9 mouse cellular contexts compared by ENCODE assay signal in genomic region chr3:90555954-90556353, GRCm38 (mm10). TPM values are rescaled to one million over a fixed set of nuclear protein-coding genes. Genes with fewer than 3 reads are reported as not detected.
DNase-seq lines count a peak whose midpoint lies in the region; ATAC-seq and TF ChIP-seq lines count a peak whose summit lies in the region.
"Had no signal": no experiment of that assay in that cellular context is flagged by ENCODE, and none has a peak within 500 bp of the region (broad histone marks: within the 10 kb centered on the region; RNA-seq: fewer than 3 reads in every experiment).

No protein-coding gene starts in this region.

- no peak for TF ChIP-seq CTCF in hindbrain, postnatal 0 days (IDR thresholded peaks at IDR 0.05; ENCODE audit: low read depth)

- no peaks in the 10 kb centered on the region for H3K9me3 ChIP-seq in forebrain, embryonic 15.5 days
- H3K9me3 ChIP-seq in hindbrain, postnatal 0 days (ENCODE audit: low read length), result no peaks in the 10 kb centered on the region
- no peaks in the 10 kb centered on the region for H3K9me3 ChIP-seq in neural tube, embryonic 13.5 days

- no peaks in the 10 kb centered on the region for H3K36me3 ChIP-seq in forebrain, embryonic 15.5 days
- H3K36me3 ChIP-seq in hindbrain, postnatal 0 days (ENCODE audit: insufficient read depth, low read length), result no peaks in the 10 kb centered on the region
- H3K36me3 ChIP-seq in neural tube, embryonic 13.5 days, result no peaks in the 10 kb centered on the region

- H3K4me3 ChIP-seq in forebrain, embryonic 15.5 days, result no peak overlapping the region
- H3K4me3 ChIP-seq in hindbrain, postnatal 0 days (ENCODE audit: low read length), result no peak overlapping the region
- H3K4me3 ChIP-seq in neural tube, embryonic 13.5 days, result no peak overlapping the region

- no peak overlapping the region for H3K9ac ChIP-seq in forebrain, embryonic 15.5 days (replicated peaks)
- no peak overlapping the region for H3K9ac ChIP-seq in hindbrain, postnatal 0 days (replicated peaks; ENCODE audit: low read length)
- H3K9ac ChIP-seq in neural tube, embryonic 13.5 days, result no peak overlapping the region

- WGBS in forebrain, embryonic 15.5 days, result 10% methylated on average over 5 of the region's 5 CpGs
- WGBS in hindbrain, postnatal 0 days, result 28% methylated on average over 5 of the region's 5 CpGs
- WGBS in neural tube, embryonic 13.5 days, result 40% methylated on average over 5 of the region's 5 CpGs

- peak; percentile 38 for DNase-seq in kidney, postnatal 14 days
- no peak for DNase-seq in kidney, postnatal 4 days
- peak; percentile 77 for DNase-seq in hindbrain, postnatal 0 days (ENCODE audit: low spot score)
- DNase-seq in retina, postnatal 1 day, result no peak
- no peak for DNase-seq in adrenal gland, adult 8-10 months

- no peaks in the 10 kb centered on the region for H3K27me3 ChIP-seq in forebrain, embryonic 15.5 days
- no peaks in the 10 kb centered on the region for H3K27me3 ChIP-seq in hindbrain, postnatal 0 days (ENCODE audit: insufficient read depth, low read length)
- H3K27me3 ChIP-seq in neural tube, embryonic 13.5 days, result no peaks in the 10 kb centered on the region

- no peak overlapping the region for H3K27ac ChIP-seq in forebrain, embryonic 15.5 days (replicated peaks)
- H3K27ac ChIP-seq in hindbrain, postnatal 0 days, result peak overlapping the region; percentile 62
- no peak overlapping the region; the same call in 1 of the 2 replicates for H3K27ac ChIP-seq in neural tube, embryonic 13.5 days (replicated peaks)

- peak; percentile 91 for ATAC-seq in forebrain, embryonic 15.5 days (replicated peaks)
- peak; percentile 93 for ATAC-seq in hindbrain, postnatal 0 days
- peak; percentile 86 for ATAC-seq in neural tube, embryonic 13.5 days (ENCODE audit: low read depth)
- ATAC-seq in granulocyte monocyte progenitor cell, adult 5-6 weeks (replicated peaks; ENCODE audit: poor library complexity, severe bottlenecking), result no peak

- H3K4me1 ChIP-seq in forebrain, embryonic 15.5 days, result peaks cover 4% of the 10 kb centered on the region; the same call in 1 of the 2 replicates
- H3K4me1 ChIP-seq in hindbrain, postnatal 0 days (ENCODE audit: insufficient read depth, low read length), result no peaks in the 10 kb centered on the region
- H3K4me1 ChIP-seq in neural tube, embryonic 13.5 days (replicated peaks), result no peaks in the 10 kb centered on the region

- H3K4me2 ChIP-seq in forebrain, embryonic 15.5 days (replicated peaks), result no peak overlapping the region
- no peak overlapping the region for H3K4me2 ChIP-seq in hindbrain, postnatal 0 days (ENCODE audit: low read depth, low read length)
- no peak overlapping the region for H3K4me2 ChIP-seq in neural tube, embryonic 13.5 days

RNA-seq across cellular contexts. Expression of gene S100a3, which starts 4.4 kb away (rescaled TPM):
- 0.06 and 0.50 TPM in 2 replicates for polyA plus RNA-seq in forebrain, embryonic 15.5 days (2015; fragmentation: Nextera tagmentation; extraction: Ambion mirVana)
- 1.4 and 5.3 TPM in 2 replicates for total RNA-seq in hindbrain, postnatal 0 days (2014; rRNA removed)
- polyA plus RNA-seq in hindbrain, postnatal 0 days (2015; fragmentation: Nextera tagmentation; extraction: Ambion mirVana), result 1.9 and 2.1 TPM in 2 replicates
- 1.4 and 1.9 TPM in 2 replicates for polyA plus RNA-seq in neural tube, embryonic 13.5 days (2015; fragmentation: Nextera tagmentation; extraction: Ambion mirVana)
- not detected in 2 replicates for total RNA-seq in granulocyte monocyte progenitor cell, adult 5-6 weeks (2014; fragmentation: Nextera tagmentation)
- total RNA-seq in granulocyte monocyte progenitor cell, adult 5-6 weeks (2017), result not detected in 2 replicates
- total RNA-seq in adrenal gland, adult 8-10 months (2022), result not detected

RNA-seq across cellular contexts. Expression of gene S100a16, which starts 18.9 kb away (rescaled TPM):
- polyA plus RNA-seq in forebrain, embryonic 15.5 days (2015; fragmentation: Nextera tagmentation; extraction: Ambion mirVana), result 31.7 and 40.0 TPM in 2 replicates
- 87.0 and 90.9 TPM in 2 replicates for total RNA-seq in hindbrain, postnatal 0 days (2014; rRNA removed)
- polyA plus RNA-seq in hindbrain, postnatal 0 days (2015; fragmentation: Nextera tagmentation; extraction: Ambion mirVana), result 103 and 115 TPM in 2 replicates
- 31.5 and 37.5 TPM in 2 replicates for polyA plus RNA-seq in neural tube, embryonic 13.5 days (2015; fragmentation: Nextera tagmentation; extraction: Ambion mirVana)
- total RNA-seq in granulocyte monocyte progenitor cell, adult 5-6 weeks (2014; fragmentation: Nextera tagmentation), result not detected in 2 replicates
- not detected in 2 replicates for total RNA-seq in granulocyte monocyte progenitor cell, adult 5-6 weeks (2017)
- total RNA-seq in adrenal gland, adult 8-10 months (2022), result 10 to 100 TPM; 39.0 to 54.8 (median 50.2) TPM

RNA-seq across cellular contexts. Expression of gene S100a14, which starts 29.3 kb away (rescaled TPM):
- not detected in 2 replicates for polyA plus RNA-seq in forebrain, embryonic 15.5 days (2015; fragmentation: Nextera tagmentation; extraction: Ambion mirVana)
- not detected in 2 replicates for total RNA-seq in hindbrain, postnatal 0 days (2014; rRNA removed)
- polyA plus RNA-seq in hindbrain, postnatal 0 days (2015; fragmentation: Nextera tagmentation; extraction: Ambion mirVana), result 0.29 TPM in 1 of 2 replicates, not detected in the other
- 0.81 TPM in 1 of 2 replicates, not detected in the other for polyA plus RNA-seq in neural tube, embryonic 13.5 days (2015; fragmentation: Nextera tagmentation; extraction: Ambion mirVana)
- not detected in 2 replicates for total RNA-seq in granulocyte monocyte progenitor cell, adult 5-6 weeks (2014; fragmentation: Nextera tagmentation)
- total RNA-seq in granulocyte monocyte progenitor cell, adult 5-6 weeks (2017), result not detected in 2 replicates
- total RNA-seq in adrenal gland, adult 8-10 months (2022), result 1 to 10 TPM in 2 of 4 experiments, under 1 TPM in 1, not detected in 1; 0.42 to 1.5 (median 1.2) TPM

RNA-seq across cellular contexts. Expression of gene S100a2, which starts 34.1 kb away (rescaled TPM):
- polyA plus RNA-seq in forebrain, embryonic 15.5 days (2015; fragmentation: Nextera tagmentation; extraction: Ambion mirVana), result not detected in 2 replicates
- not detected in 2 replicates for total RNA-seq in hindbrain, postnatal 0 days (2014; rRNA removed)
- polyA plus RNA-seq in hindbrain, postnatal 0 days (2015; fragmentation: Nextera tagmentation; extraction: Ambion mirVana), result not detected in 2 replicates
- not detected in 2 replicates for polyA plus RNA-seq in neural tube, embryonic 13.5 days (2015; fragmentation: Nextera tagmentation; extraction: Ambion mirVana)
- not detected in 2 replicates for total RNA-seq in granulocyte monocyte progenitor cell, adult 5-6 weeks (2014; fragmentation: Nextera tagmentation)
- not detected in 2 replicates for total RNA-seq in granulocyte monocyte progenitor cell, adult 5-6 weeks (2017)
- not detected for total RNA-seq in adrenal gland, adult 8-10 months (2022)
- total RNA-seq: left cerebral cortex, adult 8-10 months had no signal

RNA-seq across cellular contexts. Expression of gene S100a13, which starts 41.7 kb away (rescaled TPM):
- 8.1 and 8.5 TPM in 2 replicates for polyA plus RNA-seq in forebrain, embryonic 15.5 days (2015; fragmentation: Nextera tagmentation; extraction: Ambion mirVana)
- 5.2 and 10.9 TPM in 2 replicates for total RNA-seq in hindbrain, postnatal 0 days (2014; rRNA removed)
- polyA plus RNA-seq in hindbrain, postnatal 0 days (2015; fragmentation: Nextera tagmentation; extraction: Ambion mirVana), result 37.9 and 41.4 TPM in 2 replicates
- 13.9 and 14.9 TPM in 2 replicates for polyA plus RNA-seq in neural tube, embryonic 13.5 days (2015; fragmentation: Nextera tagmentation; extraction: Ambion mirVana)
- 60.2 and 62.1 TPM in 2 replicates for total RNA-seq in granulocyte monocyte progenitor cell, adult 5-6 weeks (2014; fragmentation: Nextera tagmentation)
- total RNA-seq in granulocyte monocyte progenitor cell, adult 5-6 weeks (2017), result 73.2 and 77.0 TPM in 2 replicates
- 10 to 100 TPM; 21.7 to 26.9 (median 23.4) TPM for total RNA-seq in adrenal gland, adult 8-10 months (2022)

Comparison
In these comparisons a context has a peak if more than half of its experiments do, and no peak if none do; other contexts are left out.
1. DNase-seq: peak in kidney, postnatal 14 days (single experiment) and hindbrain, postnatal 0 days (single experiment); none in kidney, postnatal 4 days (0 of 2), retina, postnatal 1 day (single experiment) and adrenal gland, adult 8-10 months (single experiment).
2. RNA of gene S100a16, which starts 18.9 kb away (total RNA-seq): 87.0 to 90.9 TPM in hindbrain, postnatal 0 days and 39.0 to 54.8 TPM in adrenal gland, adult 8-10 months; not detected in granulocyte monocyte progenitor cell, adult 5-6 weeks; every median in the first group is over 10 times any median in the second.